Mouse (Mus musculus) liver, embryonic 16.5 days (tissue): ENCODE data around the gene Chrm4. TPM values are rescaled to one million over a fixed set of nuclear protein-coding genes. Genes with fewer than 3 reads are reported as not detected.
A peak's percentile ranks its signal among the peaks of the same experiment; 100 is the strongest.

Source experiments
- ATAC-seq: fragments of 200-750 bp; cut with Nextera tagmentation; 2 replicates; pipeline ENCODE4 v1.8.0; 2017; ENCODE audit warnings: low read depth, mild to moderate bottlenecking, moderate number of reproducible peaks, moderate library complexity
- H3K27ac ChIP-seq: fragments of 300-500 bp; sonication (generic); 2 replicates; pipeline ENCODE4 v1.5.1; 2014; ENCODE audit warnings: mild to moderate bottlenecking, low read length
- H3K27me3 ChIP-seq: fragments of 300-500 bp; sonication (generic); 2 replicates; pipeline ENCODE4 v1.6.1; 2014; ENCODE audit warnings: low read depth, low read length, mixed read lengths; ENCODE audit not compliant: control insufficient read depth, insufficient read depth
- H3K36me3 ChIP-seq: fragments of 300-500 bp; sonication (generic); 2 replicates; pipeline ENCODE4 v1.6.1; 2014; ENCODE audit warnings: mild to moderate bottlenecking; ENCODE audit not compliant: control insufficient read depth, insufficient read depth
- H3K4me1 ChIP-seq: fragments of 300-500 bp; sonication (generic); 2 replicates; pipeline ENCODE4 v1.6.1; 2014; ENCODE audit warnings: low read depth, low read length, mixed read lengths; ENCODE audit not compliant: control insufficient read depth
- H3K4me2 ChIP-seq: fragments of 300-500 bp; sonication (generic); 2 replicates; pipeline ENCODE4 v1.6.1; 2014; ENCODE audit warnings: low read depth, low read length, mixed read lengths
- H3K4me3 ChIP-seq: fragments of 300-500 bp; sonication (generic); 2 replicates; pipeline ENCODE4 v1.5.1; 2014; ENCODE audit warnings: low read depth, mild to moderate bottlenecking, low read length
- H3K9ac ChIP-seq: fragments of 300-500 bp; sonication (generic); 2 replicates; pipeline ENCODE4 v1.6.1; 2014; ENCODE audit warnings: low read depth, low read length
- H3K9me3 ChIP-seq: fragments of 300-500 bp; sonication (generic); replicated peaks from 2 replicates; pipeline ENCODE4 v1.6.1; 2016; ENCODE audit warnings: low read length; ENCODE audit not compliant: control insufficient read depth
- WGBS: fragments of 180-500 bp; shearing (Covaris S2); extraction: QIAGEN DNeasy Blood & Tissue Kit; methylation state at CpG from one replicate; pipeline ENCODE4 v1.1.7; 2014; ENCODE audit not compliant: insufficient replicate concordance; 5-methylcytosine and 5-hydroxymethylcytosine counted together
- polyA plus RNA-seq: library from polyadenylated mRNA; unstranded; fragments of >200 nt; fragmentation: Nextera tagmentation; extraction: Ambion mirVana; gene quantifications from 2 replicates; pipeline ENCODE4 v1.2.1, GENCODE M21; 2015

Gene Chrm4
- polyA plus RNA-seq, 1 experiment from 2014 or later: 0.06 TPM

- no peak overlapping the region for H3K4me3 ChIP-seq
- H3K4me1 ChIP-seq: peaks cover 36% of the 10 kb centered on the region
- H3K9ac ChIP-seq: no peak overlapping the region
- H3K9me3 ChIP-seq: no peaks in the 10 kb centered on the region
- no peak overlapping the region for H3K4me2 ChIP-seq
- H3K27ac ChIP-seq: no peak overlapping the region
- ATAC-seq: no peak
- 55% methylated on average over 4 of the region's 4 CpGs for WGBS
- peaks cover 37% of the 10 kb centered on the region for H3K27me3 ChIP-seq
- H3K36me3 ChIP-seq: no peaks in the 10 kb centered on the region
These were observed 6.9 kb upstream of the Chrm4 start for GRCm38 (mm10) chr2:91920130-91920529.

GRCm38 (mm10) chr2:91921181-91921789, 5.8 kb upstream of the Chrm4 start:
- 5% methylated on average over 31 of the region's 31 CpGs for WGBS
- no peak for ATAC-seq
- peak overlapping the region; percentile 56 for H3K4me3 ChIP-seq

GRCm38 (mm10) chr2:91921790-91922570, 5.1 kb upstream of the Chrm4 start:
- Histone ChIP-seq H3K9me3 (no peaks in the 10 kb centered on the region), H3K27ac (no peak overlapping the region), H3K27me3 (peaks cover 37% of the 10 kb centered on the region), H3K4me1 (peaks cover 27% of the 10 kb centered on the region), H3K36me3 (no peaks in the 10 kb centered on the region), H3K4me2 (peak overlapping the region; percentile 66), H3K4me3 (peak overlapping the region; percentile 56), H3K9ac (no peak overlapping the region)
- WGBS: under 1% methylated on average over 64 of the region's 64 CpGs
- peak; percentile 26 for ATAC-seq

More at GRCm38 (mm10) chr2:91921181-91921789, 5.8 kb upstream of the Chrm4 start:
- Histone ChIP-seq H3K9me3 (no peaks in the 10 kb centered on the region), H3K9ac (no peak overlapping the region), H3K27me3 (peaks cover 37% of the 10 kb centered on the region), H3K27ac (no peak overlapping the region), H3K4me2 (peak overlapping the region; percentile 66), H3K36me3 (no peaks in the 10 kb centered on the region), H3K4me1 (peaks cover 30% of the 10 kb centered on the region)

- Histone ChIP-seq H3K36me3 (no peaks in the 10 kb centered on the region), H3K4me1 (peaks cover 27% of the 10 kb centered on the region), H3K9me3 (no peaks in the 10 kb centered on the region), H3K9ac (no peak overlapping the region), H3K4me2 (peak overlapping the region; percentile 66), H3K27ac (no peak overlapping the region), H3K27me3 (peaks cover 37% of the 10 kb centered on the region), H3K4me3 (peak overlapping the region; percentile 56)
- WGBS: 4% methylated on average over 37 of the region's 37 CpGs
- no peak for ATAC-seq
These were observed 4.2 kb upstream of the Chrm4 start for GRCm38 (mm10) chr2:91922586-91923414.

- 3% methylated on average over 54 of the region's 54 CpGs for WGBS
- Histone ChIP-seq H3K27ac (no peak overlapping the region), H3K9me3 (no peaks in the 10 kb centered on the region), H3K27me3 (peaks cover 40% of the 10 kb centered on the region), H3K4me3 (peak overlapping the region; percentile 43), H3K4me1 (peaks cover 30% of the 10 kb centered on the region), H3K4me2 (peak overlapping the region; percentile 59), H3K9ac (no peak overlapping the region), H3K36me3 (no peaks in the 10 kb centered on the region)
- ATAC-seq: no peak
These were observed 3.4 kb upstream of the Chrm4 start for GRCm38 (mm10) chr2:91923415-91924337.

- H3K4me2 ChIP-seq: no peak overlapping the region
- H3K4me3 ChIP-seq: no peak overlapping the region
- no peak for ATAC-seq
- no peak overlapping the region for H3K9ac ChIP-seq
- H3K27me3 ChIP-seq: peaks cover 40% of the 10 kb centered on the region
- WGBS: 48% methylated on average over 1 of the region's 1 CpGs
- no peaks in the 10 kb centered on the region for H3K36me3 ChIP-seq
- H3K9me3 ChIP-seq: no peaks in the 10 kb centered on the region
- H3K27ac ChIP-seq: no peak overlapping the region
- H3K4me1 ChIP-seq: peaks cover 30% of the 10 kb centered on the region
These were observed 2.3 kb upstream of the Chrm4 start for GRCm38 (mm10) chr2:91924726-91925125.

- Histone ChIP-seq H3K4me1 (peaks cover 30% of the 10 kb centered on the region), H3K36me3 (no peaks in the 10 kb centered on the region), H3K27me3 (peaks cover 42% of the 10 kb centered on the region), H3K4me3 (no peak overlapping the region), H3K9ac (no peak overlapping the region), H3K27ac (no peak overlapping the region), H3K4me2 (no peak overlapping the region), H3K9me3 (no peaks in the 10 kb centered on the region)
- no peak for ATAC-seq
- WGBS: 70% methylated on average over 15 of the region's 15 CpGs
These were observed 1.6 kb upstream of the Chrm4 start for GRCm38 (mm10) chr2:91925442-91925841.

- Histone ChIP-seq H3K4me1 (peaks cover 35% of the 10 kb centered on the region), H3K4me3 (no peak overlapping the region)
- 36% methylated on average over 34 of the region's 34 CpGs for WGBS
These were observed 931 bp downstream of the Chrm4 start for GRCm38 (mm10) chr2:91927826-91928533.

More at GRCm38 (mm10) chr2:91927826-91928533, 931 bp downstream of the Chrm4 start:
- no peak overlapping the region for H3K27ac ChIP-seq
- peaks cover under 1% of the 10 kb centered on the region; the same call in 1 of the 2 replicates for H3K36me3 ChIP-seq
- ATAC-seq: no peak
- H3K9me3 ChIP-seq: no peaks in the 10 kb centered on the region
- H3K4me2 ChIP-seq: no peak overlapping the region
- H3K27me3 ChIP-seq: peaks cover 36% of the 10 kb centered on the region
- no peak overlapping the region for H3K9ac ChIP-seq
